22 mouse cellular contexts compared by ENCODE assay signal in genomic region chr11:47264267-47264984, GRCm38 (mm10).
DNase-seq lines count a peak whose midpoint lies in the region; ATAC-seq and TF ChIP-seq lines count a peak whose summit lies in the region.
"Had no signal": no experiment of that assay in that cellular context is flagged by ENCODE, and none has a peak within 500 bp of the region (broad histone marks: within the 10 kb centered on the region; RNA-seq: fewer than 3 reads in every experiment).

No protein-coding gene starts in this region.

- no peak overlapping the region for H3K9ac ChIP-seq in hindbrain, embryonic 11.5 days (ENCODE audit: low read depth, low read length)
- no peak overlapping the region for H3K9ac ChIP-seq in forebrain, embryonic 14.5 days (ENCODE audit: low read length)
- H3K9ac ChIP-seq in hindbrain, embryonic 15.5 days = no peak overlapping the region
- H3K9ac ChIP-seq in lung, postnatal 0 days (replicated peaks; ENCODE audit: low read depth) = no peak overlapping the region
- H3K9ac ChIP-seq: embryonic facial prominence, embryonic 15.5 days; limb, embryonic 12.5 days; liver, embryonic 13.5 days; lung, embryonic 14.5 days had no signal

- peak; percentile 49; the same call in 1 of the 2 replicates for ATAC-seq in hindbrain, embryonic 11.5 days (ENCODE audit: low FRiP score)
- peak; percentile 93 for ATAC-seq in forebrain, embryonic 14.5 days
- ATAC-seq in hindbrain, embryonic 15.5 days (ENCODE audit: low FRiP score, low read depth) = peak; percentile 42; the same call in 1 of the 2 replicates
- ATAC-seq in lung, postnatal 0 days = no peak

- no peaks in the 10 kb centered on the region for H3K9me3 ChIP-seq in hindbrain, embryonic 11.5 days (ENCODE audit: control insufficient read depth, low read length)
- no peaks in the 10 kb centered on the region for H3K9me3 ChIP-seq in hindbrain, embryonic 10.5 days
- H3K9me3 ChIP-seq in forebrain, embryonic 14.5 days (replicated peaks; ENCODE audit: control insufficient read depth, low read length) = no peaks in the 10 kb centered on the region
- no peaks in the 10 kb centered on the region for H3K9me3 ChIP-seq in hindbrain, embryonic 15.5 days
- H3K9me3 ChIP-seq in lung, postnatal 0 days (ENCODE audit: low read length) = no peaks in the 10 kb centered on the region
- H3K9me3 ChIP-seq: embryonic facial prominence, embryonic 15.5 days; G1E; limb, embryonic 12.5 days; liver, embryonic 13.5 days had no signal

- no peaks in the 10 kb centered on the region for H3K27me3 ChIP-seq in hindbrain, embryonic 11.5 days (ENCODE audit: control insufficient read depth, insufficient read depth, low read length)
- no peaks in the 10 kb centered on the region for H3K27me3 ChIP-seq in hindbrain, embryonic 10.5 days (ENCODE audit: insufficient read depth, poor library complexity, severe bottlenecking)
- no peaks in the 10 kb centered on the region for H3K27me3 ChIP-seq in forebrain, embryonic 14.5 days (replicated peaks; ENCODE audit: control insufficient read depth, insufficient read depth, low read length)
- H3K27me3 ChIP-seq in hindbrain, embryonic 15.5 days = no peaks in the 10 kb centered on the region
- H3K27me3 ChIP-seq in lung, postnatal 0 days (replicated peaks; ENCODE audit: insufficient read depth, low read length) = no peaks in the 10 kb centered on the region
- H3K27me3 ChIP-seq: embryonic facial prominence, embryonic 15.5 days; limb, embryonic 12.5 days; liver, embryonic 13.5 days had no signal

- H3K4me2 ChIP-seq in hindbrain, embryonic 11.5 days (replicated peaks; ENCODE audit: low read depth, low read length) = no peak overlapping the region
- H3K4me2 ChIP-seq in forebrain, embryonic 14.5 days (ENCODE audit: low read length) = no peak overlapping the region
- no peak overlapping the region for H3K4me2 ChIP-seq in hindbrain, embryonic 15.5 days
- H3K4me2 ChIP-seq in lung, postnatal 0 days (replicated peaks; ENCODE audit: low read depth, low read length) = no peak overlapping the region
- H3K4me2 ChIP-seq: embryonic facial prominence, embryonic 15.5 days; heart, embryonic 11.5 days; limb, embryonic 12.5 days; liver, embryonic 13.5 days; lung, embryonic 14.5 days had no signal

- WGBS in hindbrain, embryonic 11.5 days = 81% methylated on average over 9 of the region's 9 CpGs
- 83% methylated on average over 9 of the region's 9 CpGs for WGBS in hindbrain, embryonic 10.5 days
- WGBS in forebrain, embryonic 14.5 days = 35% methylated on average over 9 of the region's 9 CpGs
- 57% methylated on average over 9 of the region's 9 CpGs for WGBS in hindbrain, embryonic 15.5 days
- WGBS in lung, postnatal 0 days = 76% methylated on average over 9 of the region's 9 CpGs

- H3K36me3 ChIP-seq in hindbrain, embryonic 11.5 days (ENCODE audit: control insufficient read depth, insufficient read depth, low read length) = no peaks in the 10 kb centered on the region
- H3K36me3 ChIP-seq in hindbrain, embryonic 10.5 days = no peaks in the 10 kb centered on the region
- H3K36me3 ChIP-seq in forebrain, embryonic 14.5 days (ENCODE audit: control insufficient read depth, insufficient read depth, low read length) = no peaks in the 10 kb centered on the region
- H3K36me3 ChIP-seq in hindbrain, embryonic 15.5 days = no peaks in the 10 kb centered on the region
- no peaks in the 10 kb centered on the region for H3K36me3 ChIP-seq in lung, postnatal 0 days (ENCODE audit: insufficient read depth, low read length)
- H3K36me3 ChIP-seq: embryonic facial prominence, embryonic 15.5 days; G1E; limb, embryonic 12.5 days; liver, embryonic 13.5 days had no signal

- no peak overlapping the region for H3K27ac ChIP-seq in hindbrain, embryonic 11.5 days (ENCODE audit: low read depth, low read length)
- H3K27ac ChIP-seq in hindbrain, embryonic 10.5 days = no peak overlapping the region
- H3K27ac ChIP-seq in forebrain, embryonic 14.5 days (ENCODE audit: low read depth, low read length) = no peak overlapping the region
- no peak overlapping the region for H3K27ac ChIP-seq in hindbrain, embryonic 15.5 days (replicated peaks)
- H3K27ac ChIP-seq in lung, postnatal 0 days (ENCODE audit: low read length) = no peak overlapping the region
- H3K27ac ChIP-seq: embryonic facial prominence, embryonic 15.5 days; limb, embryonic 12.5 days; liver, embryonic 13.5 days; macrophage had no signal

- TF ChIP-seq CTCF in lung, postnatal 0 days (IDR thresholded peaks at IDR 0.05) = no peak

- TF ChIP-seq EP300 in lung, postnatal 0 days (IDR thresholded peaks at IDR 0.05) = no peak

- no peak overlapping the region for H3K4me3 ChIP-seq in hindbrain, embryonic 11.5 days (ENCODE audit: low read depth, low read length)
- H3K4me3 ChIP-seq in hindbrain, embryonic 10.5 days = no peak overlapping the region
- H3K4me3 ChIP-seq in forebrain, embryonic 14.5 days (ENCODE audit: low read depth, low read length) = no peak overlapping the region
- H3K4me3 ChIP-seq in hindbrain, embryonic 15.5 days = no peak overlapping the region
- H3K4me3 ChIP-seq in lung, postnatal 0 days (ENCODE audit: low read depth, low read length) = no peak overlapping the region
- H3K4me3 ChIP-seq: embryonic facial prominence, embryonic 15.5 days; limb, embryonic 12.5 days; liver, embryonic 13.5 days had no signal

- H3K4me1 ChIP-seq in hindbrain, embryonic 11.5 days (replicated peaks; ENCODE audit: control insufficient read depth, insufficient read depth, low read length) = no peaks in the 10 kb centered on the region
- no peaks in the 10 kb centered on the region for H3K4me1 ChIP-seq in hindbrain, embryonic 10.5 days (replicated peaks)
- H3K4me1 ChIP-seq in forebrain, embryonic 14.5 days (ENCODE audit: control insufficient read depth, insufficient read depth, low read length) = no peaks in the 10 kb centered on the region
- no peaks in the 10 kb centered on the region for H3K4me1 ChIP-seq in hindbrain, embryonic 15.5 days (replicated peaks)
- no peaks in the 10 kb centered on the region for H3K4me1 ChIP-seq in lung, postnatal 0 days (ENCODE audit: insufficient read depth, low read depth, low read length)
- H3K4me1 ChIP-seq: embryonic facial prominence, embryonic 15.5 days; limb, embryonic 12.5 days; liver, embryonic 13.5 days had no signal

- DNase-seq in hindbrain, embryonic 11.5 days (ENCODE audit: low spot score) = no peak
- no peak for DNase-seq in hindbrain, embryonic 10.5 days (ENCODE audit: low spot score)
- DNase-seq in forebrain, embryonic 14.5 days (ENCODE audit: low spot score) = peak; percentile 88
- DNase-seq in retina, embryonic 14.5 days (ENCODE audit: low spot score) = peak; percentile 16
- no peak for DNase-seq in lung, postnatal 0 days (ENCODE audit: low spot score)
- no peak for DNase-seq in thymus, postnatal 10 days (ENCODE audit: low spot score in 2 of 2)
- no peak for DNase-seq in spleen, postnatal 4 days (ENCODE audit: low spot score in 2 of 2)
- DNase-seq: adrenal gland, postnatal 25 days; cerebellum, adult 11-12 months; cerebellum, postnatal 25 days; heart, postnatal 10 days; kidney, adult 8-10 months; kidney, postnatal 25 days; liver, embryonic 13.5 days; lung, embryonic 14.5 days; thymus, adult 18-20 months had no signal

Comparison
In these comparisons a context has a peak if more than half of its experiments do, and no peak if none do; other contexts are left out.
1. DNase-seq: peak in forebrain, embryonic 14.5 days (single experiment) and retina, embryonic 14.5 days (single experiment); none in hindbrain, embryonic 11.5 days (single experiment), hindbrain, embryonic 10.5 days (single experiment), lung, postnatal 0 days (single experiment), thymus, postnatal 10 days (0 of 2) and spleen, postnatal 4 days (0 of 2).